Mouse (Mus musculus) hematopoietic multipotent progenitor cell, adult 10-12 weeks (in vitro differentiated cells): ENCODE results near the gene Efna3. TPM values are rescaled to one million over a fixed set of nuclear protein-coding genes. Genes with fewer than 3 reads are reported as not detected.

Experiments
- polyA plus RNA-seq: library from polyadenylated mRNA; stranded (reverse); fragments of >175 nt; gene quantifications from 2 replicates; pipeline ENCODE4 v1.2.3, GENCODE M21; 2012; ENCODE audit warnings: low replicate concordance

Gene Efna3
- polyA plus RNA-seq = not detected in 2 replicates

DNA sequence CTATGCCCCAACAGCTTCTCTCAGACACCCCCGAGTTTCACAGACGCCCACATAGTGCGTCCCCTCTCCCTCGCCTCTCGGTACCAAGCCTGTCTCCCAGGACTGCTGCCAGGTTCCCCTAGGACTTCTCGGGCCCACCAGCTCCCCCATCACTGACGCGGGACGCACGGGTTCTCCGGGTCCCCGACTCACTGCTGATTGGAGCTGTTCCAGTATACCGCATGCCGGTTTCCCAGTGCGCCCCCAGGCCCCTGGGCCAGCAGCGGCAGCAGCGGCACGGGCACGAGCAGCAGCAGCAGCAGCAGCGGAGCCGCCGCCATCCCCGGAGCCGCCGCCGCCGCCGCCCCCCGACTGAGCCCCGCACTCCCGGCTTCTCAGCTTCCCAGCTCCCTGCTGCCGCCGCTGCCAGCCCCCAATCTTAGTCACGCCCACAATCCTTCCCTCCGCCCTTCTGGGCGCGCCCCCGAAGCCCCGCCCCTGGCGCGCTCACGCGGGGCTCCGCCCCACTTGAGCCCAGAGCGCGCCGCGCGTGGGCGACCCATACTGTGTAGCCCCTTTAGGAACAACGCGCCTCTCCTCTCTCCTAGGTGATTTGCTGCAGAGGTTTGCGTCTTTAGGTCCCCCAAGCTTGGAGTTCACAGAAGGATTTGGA lies at the start of gene Efna3:
Gene Efna3 (minus strand): TSS at position 452 of the 652 bp plus-strand sequence.

DNA sequence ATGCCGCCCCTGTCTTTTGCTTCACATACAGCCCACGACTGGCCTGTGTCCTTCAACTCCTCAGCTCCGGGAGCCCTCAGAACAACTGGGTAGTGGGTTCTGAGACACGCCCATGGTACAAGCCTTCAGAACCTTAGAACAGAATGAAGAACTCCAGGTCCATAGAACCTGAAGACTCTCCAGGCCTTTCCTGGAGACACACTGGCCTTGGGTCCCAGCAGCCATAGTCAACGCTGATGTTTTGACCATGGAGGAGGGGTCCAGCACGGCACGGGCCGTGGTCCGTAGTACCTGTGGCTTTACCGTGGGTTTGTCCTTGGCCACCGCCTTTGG lies 42.4 kb upstream of the Efna3 start, which contains the start of gene Dcst1:
Gene Dcst1 (minus strand): TSS at position 101 of the 333 bp plus-strand sequence.

GRCm38 (mm10) chr3:89361675-89362074 lies 38.9 kb upstream of the Efna3 start, which contains the start of gene Dcst2:
Gene Dcst2 (plus strand): TSS chr3:89361975.

DNA sequence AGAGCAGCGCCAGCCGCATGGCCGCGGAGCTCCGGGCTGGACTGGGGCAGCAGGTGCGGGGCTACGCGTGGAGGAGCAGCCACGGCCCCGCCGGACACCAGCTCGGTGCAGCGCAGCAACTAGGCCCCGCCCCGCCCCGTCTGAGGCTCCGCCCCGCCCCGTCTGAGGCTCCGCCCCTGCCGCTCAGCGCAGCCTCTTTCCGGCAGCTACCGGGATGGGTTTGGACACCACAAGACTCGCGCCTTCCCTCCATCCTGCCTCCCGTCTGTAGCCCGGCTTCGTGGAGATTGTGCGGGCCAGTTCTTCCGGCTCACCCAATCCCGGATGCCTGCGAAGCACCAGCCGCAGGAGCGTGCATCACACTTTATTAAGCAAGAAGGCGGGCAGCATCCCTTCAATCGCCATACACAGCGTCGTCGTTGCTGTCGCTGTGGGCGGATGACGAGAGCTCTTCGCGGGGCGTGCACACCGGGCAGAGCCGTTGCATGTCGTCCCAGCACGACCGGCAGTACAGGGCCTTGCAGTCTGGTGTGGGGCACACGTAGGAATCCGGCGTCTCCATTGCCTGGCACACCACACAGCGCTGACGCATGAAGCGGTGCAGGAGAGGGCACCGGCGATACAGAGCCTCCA lies 27.2 kb upstream of the Efna3 start, which contains the start of gene Adam15:
Gene Adam15 (minus strand): TSS at position 128 of the 633 bp plus-strand sequence.

DNA sequence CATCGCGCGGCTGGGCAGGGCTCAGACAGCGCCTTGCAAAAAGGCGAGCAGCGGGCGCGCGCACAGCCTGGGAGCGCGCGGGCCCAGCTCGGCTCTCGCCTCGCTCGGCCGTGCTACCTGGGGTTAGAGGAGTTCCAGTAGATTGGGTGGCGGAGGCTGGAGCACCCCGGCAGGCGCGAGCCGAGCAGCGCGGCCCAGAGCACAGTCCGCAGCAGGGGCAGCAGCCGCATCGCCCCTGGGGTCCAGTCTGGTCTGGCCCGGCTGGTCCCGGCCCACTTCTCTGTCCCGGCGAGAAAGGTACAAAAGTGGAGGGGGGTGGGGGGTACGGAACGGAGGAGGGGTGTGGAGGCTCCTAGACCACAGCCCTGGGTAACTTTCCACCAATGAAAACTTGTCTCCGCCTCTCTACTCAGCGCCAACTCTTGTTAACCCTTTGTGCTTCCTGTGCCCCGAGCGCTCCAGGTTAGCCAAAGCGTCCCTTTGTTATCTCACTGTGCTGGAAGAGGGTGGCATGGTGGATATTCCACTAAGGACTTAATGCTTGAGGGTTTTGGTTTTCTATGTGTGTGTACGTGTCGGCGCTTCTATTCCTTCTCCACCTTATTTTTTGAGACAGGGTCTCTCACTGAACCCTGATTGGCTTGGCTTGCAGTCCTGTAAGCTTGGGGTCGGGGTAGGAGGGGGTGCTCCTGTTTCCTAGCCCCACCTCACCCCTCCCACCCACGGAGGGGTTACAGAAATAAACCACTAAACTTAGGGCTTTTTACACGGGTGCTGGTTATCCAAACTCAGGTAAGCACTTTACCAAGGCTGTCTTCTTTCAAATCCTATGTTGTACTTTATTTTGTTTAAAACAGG lies 15.2 kb upstream of the Efna3 start, which contains the start of gene Efna4:
Gene Efna4 (minus strand): TSS at position 308 of the 858 bp plus-strand sequence.

DNA sequence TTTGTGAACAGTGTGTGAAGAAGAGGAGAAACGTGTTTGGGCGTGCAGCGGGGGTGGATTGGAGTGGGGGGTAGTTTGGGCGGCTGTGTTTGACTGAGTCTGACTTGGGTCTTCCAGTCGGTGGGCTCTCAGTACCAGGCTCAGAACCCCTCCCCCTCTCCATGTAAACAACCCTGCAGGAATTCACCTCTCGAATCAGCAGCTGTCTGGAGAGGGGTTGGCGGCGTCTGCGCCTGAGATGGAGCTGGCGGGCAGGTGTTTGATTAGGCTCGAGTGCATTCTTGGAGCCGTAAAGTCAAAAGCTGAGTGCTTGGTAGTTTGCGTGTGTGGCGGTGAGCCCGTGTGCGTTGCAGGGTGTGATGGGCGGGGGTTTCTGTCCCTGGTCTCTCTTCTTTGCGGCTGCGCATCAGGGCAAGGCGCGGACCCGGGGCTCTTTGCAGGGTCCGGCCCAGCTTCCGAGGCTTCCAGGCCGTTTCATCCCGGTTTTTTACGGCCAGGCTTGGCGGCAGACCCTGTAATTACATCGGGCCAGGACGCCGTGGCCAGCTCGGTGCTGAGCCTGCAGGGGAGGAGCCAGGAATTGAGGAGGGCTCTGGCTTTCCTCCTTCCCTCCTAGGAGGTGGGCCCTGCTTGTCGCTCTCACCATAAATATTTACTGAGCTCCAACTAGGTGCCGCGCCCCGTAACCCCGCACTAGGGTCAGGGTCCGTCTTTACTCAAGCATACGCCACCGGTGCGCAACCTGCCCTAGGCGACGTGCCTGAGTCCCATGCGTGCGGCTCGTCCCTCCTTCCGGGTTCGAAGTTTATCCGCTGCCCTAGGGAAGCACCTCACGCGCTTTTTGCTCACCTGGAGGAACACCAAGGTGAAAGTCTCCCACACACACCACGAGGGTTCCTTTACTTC lies 41.9 kb downstream of the Efna3 start, which contains the start of gene Efna1:
Gene Efna1 (minus strand): TSS at position 537 of the 906 bp plus-strand sequence.

DNA sequence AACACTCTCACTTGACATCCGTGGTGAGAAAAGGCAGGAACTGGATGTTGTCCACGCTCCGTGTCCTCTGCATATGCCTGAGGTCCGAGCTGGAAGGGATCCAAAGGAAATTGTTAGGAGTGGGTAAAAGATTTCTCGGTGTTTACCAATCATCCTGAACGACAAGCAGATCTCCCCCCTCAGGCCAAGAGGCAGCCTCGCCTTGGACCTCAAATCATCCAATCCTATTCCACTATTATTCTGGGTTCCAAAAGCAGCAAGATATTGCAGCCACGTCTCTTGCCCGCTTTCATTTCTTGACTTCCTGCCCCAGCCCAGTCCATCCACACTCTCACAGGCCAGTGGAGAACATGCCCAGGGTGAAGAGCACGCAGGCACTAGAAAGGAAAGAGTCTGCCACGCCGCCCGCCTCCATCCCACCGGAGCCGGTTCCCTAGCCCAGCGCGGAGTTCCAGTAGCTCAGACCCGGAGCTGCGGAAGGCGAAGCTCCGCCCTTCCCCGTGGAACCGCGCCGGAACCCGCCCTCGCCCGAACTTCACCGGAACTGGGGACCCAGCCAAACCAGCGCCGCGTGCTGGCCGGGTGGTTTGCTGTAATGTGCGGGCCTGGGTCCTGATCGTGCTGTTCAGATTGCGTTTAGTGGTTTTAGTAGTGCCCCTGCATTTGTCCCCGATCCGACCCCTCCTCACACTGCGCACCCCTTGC lies 52.6 kb downstream of the Efna3 start, which contains the start of gene Slc50a1:
Gene Slc50a1 (minus strand): TSS at position 520 of the 705 bp plus-strand sequence.

Other genes with a start within 250 kb of the Efna3 start
- 39.4 and 51.6 TPM in 2 replicates for gene Rusc1, start 229.7 kb downstream of the Efna3 start, polyA plus RNA-seq
- gene Gm43738, start 221.9 kb downstream of the Efna3 start, polyA plus RNA-seq = 0.68 TPM in 1 of 2 replicates, not detected in the other
- gene Fdps, start 221.0 kb downstream of the Efna3 start, polyA plus RNA-seq = 4.4 and 8.8 TPM in 2 replicates
- gene Pklr, start 186.8 kb downstream of the Efna3 start, polyA plus RNA-seq = 5.5 and 56.5 TPM in 2 replicates
- 3.0 and 4.4 TPM in 2 replicates for gene Hcn3, start 162.8 kb downstream of the Efna3 start, polyA plus RNA-seq
- gene Clk2, start 158.2 kb downstream of the Efna3 start, polyA plus RNA-seq = 48.8 and 75.7 TPM in 2 replicates
- gene Scamp3, start 145.5 kb downstream of the Efna3 start, polyA plus RNA-seq = 280 and 307 TPM in 2 replicates
- 144 and 333 TPM in 2 replicates for gene Fam189b, start 139.8 kb downstream of the Efna3 start, polyA plus RNA-seq
- gene Gba, start 120.0 kb downstream of the Efna3 start, polyA plus RNA-seq = 14.9 and 15.3 TPM in 2 replicates
- gene Thbs3, start 107.8 kb downstream of the Efna3 start, polyA plus RNA-seq = 0.47 and 0.53 TPM in 2 replicates
- 196 and 222 TPM in 2 replicates for gene Mtx1, start 95.9 kb downstream of the Efna3 start, polyA plus RNA-seq
- 0.72 and 1.1 TPM in 2 replicates for gene Muc1, start 93.9 kb downstream of the Efna3 start, polyA plus RNA-seq
- gene Krtcap2, start 77.0 kb downstream of the Efna3 start, polyA plus RNA-seq = 77.7 and 182 TPM in 2 replicates
- 7.9 and 14.5 TPM in 2 replicates for gene Trim46, start 76.7 kb downstream of the Efna3 start, polyA plus RNA-seq
- gene Dpm3, start 63.6 kb downstream of the Efna3 start, polyA plus RNA-seq = 332 and 345 TPM in 2 replicates
- 38.7 and 63.5 TPM in 2 replicates for gene Slc50a1, start 52.4 kb downstream of the Efna3 start, polyA plus RNA-seq
- gene Efna1, start 41.8 kb downstream of the Efna3 start, polyA plus RNA-seq = 0.37 and 0.85 TPM in 2 replicates
- gene Efna4, start 15.1 kb upstream of the Efna3 start, polyA plus RNA-seq = 0.65 and 1.9 TPM in 2 replicates
- 41.8 and 169 TPM in 2 replicates for gene Adam15, start 27.0 kb upstream of the Efna3 start, polyA plus RNA-seq
- gene Dcst2, start 39.0 kb upstream of the Efna3 start, polyA plus RNA-seq = not detected in 2 replicates
- not detected in 2 replicates for gene Dcst1, start 42.3 kb upstream of the Efna3 start, polyA plus RNA-seq
- 186 and 424 TPM in 2 replicates for gene Zbtb7b, start 71.8 kb upstream of the Efna3 start, polyA plus RNA-seq
- gene Lenep, start 79.8 kb upstream of the Efna3 start, polyA plus RNA-seq = 0.49 TPM in 1 of 2 replicates, not detected in the other
- gene Flad1, start 88.9 kb upstream of the Efna3 start, polyA plus RNA-seq = 15.1 and 28.4 TPM in 2 replicates
- gene Cks1b, start 95.4 kb upstream of the Efna3 start, polyA plus RNA-seq = 9.2 and 12.8 TPM in 2 replicates
- gene Shc1, start 95.5 kb upstream of the Efna3 start, polyA plus RNA-seq = 109 and 110 TPM in 2 replicates
- 170 and 494 TPM in 2 replicates for gene Pygo2, start 107.2 kb upstream of the Efna3 start, polyA plus RNA-seq
- 65.6 and 87.9 TPM in 2 replicates for gene Pbxip1, start 113.7 kb upstream of the Efna3 start, polyA plus RNA-seq
- gene Pmvk, start 131.6 kb upstream of the Efna3 start, polyA plus RNA-seq = 0.87 and 11.8 TPM in 2 replicates
- 0.04 TPM in 1 of 2 replicates, not detected in the other for gene Kcnn3, start 197.2 kb upstream of the Efna3 start, polyA plus RNA-seq